7 mouse cellular contexts compared by ENCODE assay signal in genomic region chr7:30560296-30560695, GRCm38 (mm10). TPM values are rescaled to one million over a fixed set of nuclear protein-coding genes. Genes with fewer than 3 reads are reported as not detected.
A peak's percentile ranks its signal among the peaks of the same experiment; 100 is the strongest.
DNase-seq lines count a peak whose midpoint lies in the region; ATAC-seq and TF ChIP-seq lines count a peak whose summit lies in the region.

No protein-coding gene starts in this region.

- intact Hi-C loops in heart, postnatal 36 days (cut with DNase I): no loop called here

- H3K4me2 ChIP-seq in heart, embryonic 16.5 days (ENCODE audit: low read depth, low read length): peak overlapping the region; percentile 99; the same call in 1 of the 2 replicates
- H3K4me2 ChIP-seq in stomach, embryonic 14.5 days (replicated peaks; ENCODE audit: low read depth, low read length): peak overlapping the region; percentile 36
- no peak overlapping the region for H3K4me2 ChIP-seq in stomach, postnatal 0 days (replicated peaks; ENCODE audit: low read depth)
- H3K4me2 ChIP-seq in liver, embryonic 15.5 days: peak overlapping the region; percentile 82; the same call in 1 of the 2 replicates

- WGBS in heart, embryonic 16.5 days: 63% methylated on average over 2 of the region's 2 CpGs
- 60% methylated on average over 2 of the region's 2 CpGs for WGBS in stomach, embryonic 14.5 days
- WGBS in stomach, postnatal 0 days: 66% methylated on average over 2 of the region's 2 CpGs
- 77% methylated on average over 2 of the region's 2 CpGs for WGBS in liver, embryonic 15.5 days (ENCODE audit: insufficient replicate concordance)

- no peak for TF ChIP-seq EP300 in stomach, postnatal 0 days (optimal IDR thresholded peaks at IDR 0.05)

- peak overlapping the region; percentile 65 for H3K27ac ChIP-seq in heart, embryonic 16.5 days (ENCODE audit: low read length)
- no peak overlapping the region for H3K27ac ChIP-seq in stomach, embryonic 14.5 days (ENCODE audit: low read length)
- H3K27ac ChIP-seq in stomach, postnatal 0 days (replicated peaks): no peak overlapping the region
- H3K27ac ChIP-seq in liver, embryonic 15.5 days (replicated peaks): peak overlapping the region; percentile 87

- ATAC-seq in heart, embryonic 16.5 days (replicated peaks; ENCODE audit: extremely low read depth, insufficient read depth, low FRiP score): no peak
- ATAC-seq in stomach, embryonic 14.5 days (ENCODE audit: insufficient number of reproducible peaks, insufficient read depth, low FRiP score, low read depth): no peak
- no peak for ATAC-seq in stomach, postnatal 0 days (ENCODE audit: low FRiP score, low TSS enrichment)
- ATAC-seq in liver, embryonic 15.5 days (ENCODE audit: insufficient read depth): no peak

- no peak overlapping the region for H3K4me3 ChIP-seq in heart, embryonic 16.5 days (ENCODE audit: low read length)
- H3K4me3 ChIP-seq in stomach, embryonic 14.5 days (ENCODE audit: low read depth, low read length): peak overlapping the region; percentile 68; the same call in 1 of the 2 replicates
- H3K4me3 ChIP-seq in stomach, postnatal 0 days (ENCODE audit: low read depth, low read length): no peak overlapping the region
- peak overlapping the region; percentile 75; the same call in 1 of the 2 replicates for H3K4me3 ChIP-seq in liver, embryonic 15.5 days (replicated peaks)

- peaks cover 19% of the 10 kb centered on the region for H3K4me1 ChIP-seq in heart, embryonic 16.5 days (ENCODE audit: control insufficient read depth, insufficient read depth, low read length)
- H3K4me1 ChIP-seq in stomach, embryonic 14.5 days (ENCODE audit: control insufficient read depth, insufficient read depth, low read length): peaks cover 11% of the 10 kb centered on the region; the same call in 1 of the 2 replicates
- H3K4me1 ChIP-seq in stomach, postnatal 0 days (replicated peaks; ENCODE audit: control insufficient read depth, insufficient read depth): 0 out of 2 replicates have a peak, but pooled peaks cover 3% of the 10 kb centered on the region
- peaks cover 53% of the 10 kb centered on the region for H3K4me1 ChIP-seq in liver, embryonic 15.5 days (replicated peaks)

- H3K9ac ChIP-seq in heart, embryonic 16.5 days (ENCODE audit: low read length): peak overlapping the region; percentile 67
- no peak overlapping the region for H3K9ac ChIP-seq in stomach, embryonic 14.5 days (replicated peaks; ENCODE audit: low read depth, low read length)
- H3K9ac ChIP-seq in stomach, postnatal 0 days (ENCODE audit: low read length): no peak overlapping the region
- peak overlapping the region; percentile 74; the same call in 1 of the 2 replicates for H3K9ac ChIP-seq in liver, embryonic 15.5 days

- H3K36me3 ChIP-seq in heart, embryonic 16.5 days (ENCODE audit: control insufficient read depth, insufficient read depth): peaks cover 24% of the 10 kb centered on the region
- peaks cover 23% of the 10 kb centered on the region for H3K36me3 ChIP-seq in stomach, embryonic 14.5 days (ENCODE audit: control insufficient read depth, insufficient read depth, low read length)
- peaks cover 10% of the 10 kb centered on the region; the same call in 1 of the 2 replicates for H3K36me3 ChIP-seq in stomach, postnatal 0 days (ENCODE audit: control insufficient read depth, insufficient read depth, low read length)
- H3K36me3 ChIP-seq in liver, embryonic 15.5 days (replicated peaks): peaks cover 36% of the 10 kb centered on the region

- DNase-seq in heart, postnatal 36 days: no peak
- DNase-seq in stomach, postnatal 0 days (ENCODE audit: low spot score): no peak
- no peak for DNase-seq in c-Kit-positive CD71-positive TER-119-positive erythroid progenitor cells, embryonic 14.5 days (ENCODE audit: low spot score)
- DNase-seq in right cerebral cortex, postnatal 25 days: no peak

- H3K27me3 ChIP-seq in heart, embryonic 16.5 days (ENCODE audit: control insufficient read depth, insufficient read depth, low read length): no peaks in the 10 kb centered on the region
- H3K27me3 ChIP-seq in stomach, embryonic 14.5 days (ENCODE audit: control insufficient read depth, insufficient read depth, low read length): no peaks in the 10 kb centered on the region
- no peaks in the 10 kb centered on the region for H3K27me3 ChIP-seq in stomach, postnatal 0 days (ENCODE audit: control insufficient read depth, insufficient read depth, low read length)
- no peaks in the 10 kb centered on the region for H3K27me3 ChIP-seq in liver, embryonic 15.5 days

- no peaks in the 10 kb centered on the region for H3K9me3 ChIP-seq in heart, embryonic 16.5 days (replicated peaks; ENCODE audit: control insufficient read depth, low read length)
- no peaks in the 10 kb centered on the region for H3K9me3 ChIP-seq in stomach, embryonic 14.5 days (ENCODE audit: control insufficient read depth, low read depth, low read length)
- no peaks in the 10 kb centered on the region for H3K9me3 ChIP-seq in stomach, postnatal 0 days (ENCODE audit: control insufficient read depth, low read length)
- H3K9me3 ChIP-seq in liver, embryonic 15.5 days (replicated peaks): no peaks in the 10 kb centered on the region

- TF ChIP-seq CTCF in stomach, postnatal 0 days (IDR thresholded peaks at IDR 0.05; ENCODE audit: low read depth): no peak

RNA-seq across cellular contexts. Expression of gene Lin37, which starts 0.7 kb away (rescaled TPM):
- polyA plus RNA-seq in heart, embryonic 16.5 days (2015; fragmentation: Nextera tagmentation; extraction: Ambion mirVana): 33.6 and 40.1 TPM in 2 replicates
- 10 to 100 TPM; 13.4 to 16.0 TPM for total RNA-seq in heart, postnatal 36 days (2021)
- polyA plus RNA-seq in stomach, embryonic 14.5 days (2014; fragmentation: Nextera tagmentation; extraction: Ambion mirVana): 40.8 and 43.7 TPM in 2 replicates
- 30.2 and 30.9 TPM in 2 replicates for polyA plus RNA-seq in stomach, postnatal 0 days (2015; fragmentation: Nextera tagmentation; extraction: Ambion mirVana)
- 23.4 and 26.1 TPM in 2 replicates for polyA plus RNA-seq in liver, embryonic 15.5 days (2015; fragmentation: Nextera tagmentation; extraction: Ambion mirVana)

RNA-seq across cellular contexts. Expression of gene U2af1l4, which starts 2.8 kb away (rescaled TPM):
- 102 and 104 TPM in 2 replicates for polyA plus RNA-seq in heart, embryonic 16.5 days (2015; fragmentation: Nextera tagmentation; extraction: Ambion mirVana)
- total RNA-seq in heart, postnatal 36 days (2021): 10 to 100 TPM; 62.9 to 63.4 TPM
- 95.9 and 96.6 TPM in 2 replicates for polyA plus RNA-seq in stomach, embryonic 14.5 days (2014; fragmentation: Nextera tagmentation; extraction: Ambion mirVana)
- 60.5 and 63.9 TPM in 2 replicates for polyA plus RNA-seq in stomach, postnatal 0 days (2015; fragmentation: Nextera tagmentation; extraction: Ambion mirVana)
- 32.4 and 35.4 TPM in 2 replicates for polyA plus RNA-seq in liver, embryonic 15.5 days (2015; fragmentation: Nextera tagmentation; extraction: Ambion mirVana)

RNA-seq across cellular contexts. Expression of gene Gm49396, which starts 2.8 kb away (rescaled TPM):
- polyA plus RNA-seq in heart, embryonic 16.5 days (2015; fragmentation: Nextera tagmentation; extraction: Ambion mirVana): 11.4 and 12.0 TPM in 2 replicates
- total RNA-seq in heart, postnatal 36 days (2021): 1 to 10 TPM; 1.4 to 1.6 TPM
- 7.1 and 10.0 TPM in 2 replicates for polyA plus RNA-seq in stomach, embryonic 14.5 days (2014; fragmentation: Nextera tagmentation; extraction: Ambion mirVana)
- 2.5 and 2.6 TPM in 2 replicates for polyA plus RNA-seq in stomach, postnatal 0 days (2015; fragmentation: Nextera tagmentation; extraction: Ambion mirVana)
- polyA plus RNA-seq in liver, embryonic 15.5 days (2015; fragmentation: Nextera tagmentation; extraction: Ambion mirVana): 3.4 and 4.1 TPM in 2 replicates

RNA-seq across cellular contexts. Expression of gene Psenen, which starts 3.1 kb away (rescaled TPM):
- 111 and 123 TPM in 2 replicates for polyA plus RNA-seq in heart, embryonic 16.5 days (2015; fragmentation: Nextera tagmentation; extraction: Ambion mirVana)
- total RNA-seq in heart, postnatal 36 days (2021): 10 to 100 TPM; 75.8 to 81.6 TPM
- polyA plus RNA-seq in stomach, embryonic 14.5 days (2014; fragmentation: Nextera tagmentation; extraction: Ambion mirVana): 113 and 117 TPM in 2 replicates
- 185 and 197 TPM in 2 replicates for polyA plus RNA-seq in stomach, postnatal 0 days (2015; fragmentation: Nextera tagmentation; extraction: Ambion mirVana)
- 60.6 and 65.5 TPM in 2 replicates for polyA plus RNA-seq in liver, embryonic 15.5 days (2015; fragmentation: Nextera tagmentation; extraction: Ambion mirVana)

RNA-seq across cellular contexts. Expression of gene Igflr1, which starts 4.9 kb away (rescaled TPM):
- polyA plus RNA-seq in heart, embryonic 16.5 days (2015; fragmentation: Nextera tagmentation; extraction: Ambion mirVana): 3.9 and 5.3 TPM in 2 replicates
- total RNA-seq in heart, postnatal 36 days (2021): 1 to 10 TPM in 1 of 2 experiments, under 1 TPM in 1; 0.67 to 1.2 TPM
- 1.3 and 2.6 TPM in 2 replicates for polyA plus RNA-seq in stomach, embryonic 14.5 days (2014; fragmentation: Nextera tagmentation; extraction: Ambion mirVana)
- 1.3 and 1.4 TPM in 2 replicates for polyA plus RNA-seq in stomach, postnatal 0 days (2015; fragmentation: Nextera tagmentation; extraction: Ambion mirVana)
- 2.3 and 2.8 TPM in 2 replicates for polyA plus RNA-seq in liver, embryonic 15.5 days (2015; fragmentation: Nextera tagmentation; extraction: Ambion mirVana)

Comparison
In these comparisons a context has a peak if more than half of its experiments do, and no peak if none do; other contexts are left out.
1. H3K4me3 ChIP-seq: peak in stomach, embryonic 14.5 days (single experiment) and liver, embryonic 15.5 days (single experiment); none in heart, embryonic 16.5 days (single experiment) and stomach, postnatal 0 days (single experiment).
2. H3K27ac ChIP-seq: peak in heart, embryonic 16.5 days (single experiment) and liver, embryonic 15.5 days (single experiment); none in stomach, embryonic 14.5 days (single experiment) and stomach, postnatal 0 days (single experiment).
3. H3K9ac ChIP-seq: peak in heart, embryonic 16.5 days (single experiment) and liver, embryonic 15.5 days (single experiment); none in stomach, embryonic 14.5 days (single experiment) and stomach, postnatal 0 days (single experiment).